ENCODE assay signal across 8 mouse cellular contexts in genomic region chr11:87710262-87710615, GRCm38 (mm10). TPM values are rescaled to one million over a fixed set of nuclear protein-coding genes. Genes with fewer than 3 reads are reported as not detected.
DNase-seq lines count a peak whose midpoint lies in the region; ATAC-seq and TF ChIP-seq lines count a peak whose summit lies in the region.

No protein-coding gene starts in this region.

- 47% methylated on average over 7 of the region's 7 CpGs for WGBS in heart, postnatal 0 days
- 41% methylated on average over 7 of the region's 7 CpGs for WGBS in embryonic facial prominence, embryonic 14.5 days
- 23% methylated on average over 7 of the region's 7 CpGs for WGBS in intestine, postnatal 0 days
- WGBS in neural tube, embryonic 12.5 days: 54% methylated on average over 7 of the region's 7 CpGs

- H3K27ac ChIP-seq in heart, postnatal 0 days (ENCODE audit: low read depth): no peak overlapping the region
- H3K27ac ChIP-seq in embryonic facial prominence, embryonic 14.5 days (replicated peaks; ENCODE audit: low read depth, low read length): peak overlapping the region; percentile 54; the same call in 1 of the 2 replicates
- peak overlapping the region; percentile 83 for H3K27ac ChIP-seq in intestine, postnatal 0 days (ENCODE audit: low read depth, low read length)
- no peak overlapping the region for H3K27ac ChIP-seq in neural tube, embryonic 12.5 days

- peaks cover 13% of the 10 kb centered on the region; the same call in 1 of the 2 replicates for H3K27me3 ChIP-seq in heart, postnatal 0 days (ENCODE audit: control insufficient read depth, insufficient read depth, low read length)
- H3K27me3 ChIP-seq in embryonic facial prominence, embryonic 14.5 days (replicated peaks; ENCODE audit: control insufficient read depth, insufficient read depth, low read length): no peaks in the 10 kb centered on the region
- no peaks in the 10 kb centered on the region for H3K27me3 ChIP-seq in intestine, postnatal 0 days (replicated peaks; ENCODE audit: control insufficient read depth, insufficient read depth, low read length)
- H3K27me3 ChIP-seq in neural tube, embryonic 12.5 days (replicated peaks): 0 out of 2 replicates have a peak, but pooled peaks cover 7% of the 10 kb centered on the region

- TF ChIP-seq EP300 in heart, postnatal 0 days (IDR thresholded peaks at IDR 0.05; ENCODE audit: low read depth): no peak

- no peak overlapping the region for H3K9ac ChIP-seq in heart, postnatal 0 days (replicated peaks; ENCODE audit: low read depth, low read length)
- H3K9ac ChIP-seq in embryonic facial prominence, embryonic 14.5 days (ENCODE audit: low read depth, low read length): no peak overlapping the region; the same call in 1 of the 2 replicates
- peak overlapping the region; percentile 34; the same call in 1 of the 2 replicates for H3K9ac ChIP-seq in intestine, postnatal 0 days (ENCODE audit: low read depth, low read length)
- 0 out of 2 replicates have a peak overlapping the region, but pooled peaks have one; percentile 5 for H3K9ac ChIP-seq in neural tube, embryonic 12.5 days

- peaks cover 6% of the 10 kb centered on the region; the same call in 1 of the 2 replicates for H3K4me1 ChIP-seq in heart, postnatal 0 days (ENCODE audit: control insufficient read depth, insufficient read depth)
- H3K4me1 ChIP-seq in embryonic facial prominence, embryonic 14.5 days (ENCODE audit: control insufficient read depth, insufficient read depth, low read length): peaks cover 7% of the 10 kb centered on the region; the same call in 1 of the 2 replicates
- H3K4me1 ChIP-seq in intestine, postnatal 0 days (replicated peaks; ENCODE audit: control insufficient read depth, insufficient read depth, low read length): 0 out of 2 replicates have a peak, but pooled peaks cover 8% of the 10 kb centered on the region
- peaks cover 10% of the 10 kb centered on the region for H3K4me1 ChIP-seq in neural tube, embryonic 12.5 days

- ATAC-seq in heart, postnatal 0 days (ENCODE audit: insufficient read depth, low read depth): no peak
- no peak for ATAC-seq in embryonic facial prominence, embryonic 14.5 days (ENCODE audit: low read depth)
- ATAC-seq in intestine, postnatal 0 days: no peak
- ATAC-seq in neural tube, embryonic 12.5 days (ENCODE audit: low FRiP score, low read depth): no peak
- ATAC-seq in inflammation-experienced regulatory T-cells, adult 6 months: no peak

- TF ChIP-seq CTCF in heart, postnatal 0 days (IDR thresholded peaks at IDR 0.05; ENCODE audit: low read depth): no peak
- no peak for TF ChIP-seq CTCF in intestine, postnatal 0 days (IDR thresholded peaks at IDR 0.05; ENCODE audit: low read depth)

- H3K4me3 ChIP-seq in heart, postnatal 0 days (ENCODE audit: low read depth, low read length): peak overlapping the region; percentile 19
- peak overlapping the region; percentile 16 for H3K4me3 ChIP-seq in embryonic facial prominence, embryonic 14.5 days (ENCODE audit: low read depth, low read length)
- peak overlapping the region; percentile 17; the same call in 1 of the 2 replicates for H3K4me3 ChIP-seq in intestine, postnatal 0 days (ENCODE audit: low read depth, low read length)
- H3K4me3 ChIP-seq in neural tube, embryonic 12.5 days: no peak overlapping the region

- H3K36me3 ChIP-seq in heart, postnatal 0 days (replicated peaks; ENCODE audit: control insufficient read depth, insufficient read depth, low read length): no peaks in the 10 kb centered on the region
- no peaks in the 10 kb centered on the region for H3K36me3 ChIP-seq in embryonic facial prominence, embryonic 14.5 days (ENCODE audit: control insufficient read depth, insufficient read depth, low read length)
- no peaks in the 10 kb centered on the region for H3K36me3 ChIP-seq in intestine, postnatal 0 days (ENCODE audit: control insufficient read depth, insufficient read depth)
- no peaks in the 10 kb centered on the region for H3K36me3 ChIP-seq in neural tube, embryonic 12.5 days

- no peak for DNase-seq in heart, postnatal 0 days (ENCODE audit: low spot score)
- DNase-seq in heart, adult 9 months (ENCODE audit: low spot score in 2 of 2): no peak
- no peak for DNase-seq in embryonic facial prominence, embryonic 14.5 days (ENCODE audit: low spot score)
- DNase-seq in urinary bladder, postnatal 4 days (ENCODE audit: low spot score in 2 of 2): no peak
- no peak for DNase-seq in thymus, adult 18-20 months

- H3K4me2 ChIP-seq in heart, postnatal 0 days (ENCODE audit: low read depth, low read length): peak overlapping the region; percentile 53
- H3K4me2 ChIP-seq in embryonic facial prominence, embryonic 14.5 days (ENCODE audit: low read depth, low read length): peak overlapping the region; percentile 45
- peak overlapping the region; percentile 63 for H3K4me2 ChIP-seq in intestine, postnatal 0 days (replicated peaks; ENCODE audit: low read depth)
- H3K4me2 ChIP-seq in neural tube, embryonic 12.5 days (replicated peaks): peak overlapping the region; percentile 58

- H3K9me3 ChIP-seq in heart, postnatal 0 days (replicated peaks; ENCODE audit: control insufficient read depth, low read length): no peaks in the 10 kb centered on the region
- no peaks in the 10 kb centered on the region for H3K9me3 ChIP-seq in embryonic facial prominence, embryonic 14.5 days (ENCODE audit: control insufficient read depth, low read length)
- no peaks in the 10 kb centered on the region for H3K9me3 ChIP-seq in intestine, postnatal 0 days (ENCODE audit: control insufficient read depth)
- no peaks in the 10 kb centered on the region for H3K9me3 ChIP-seq in neural tube, embryonic 12.5 days

RNA-seq across cellular contexts. Expression of gene Supt4a, which starts 27.1 kb away (rescaled TPM):
- total RNA-seq in heart, postnatal 0 days (2014; rRNA removed; ENCODE audit: low replicate concordance): 50.3 and 73.7 TPM in 2 replicates
- polyA plus RNA-seq in heart, postnatal 0 days (2015; fragmentation: Nextera tagmentation; extraction: Ambion mirVana): 101 and 104 TPM in 2 replicates
- polyA plus RNA-seq in embryonic facial prominence, embryonic 14.5 days (2014; fragmentation: Nextera tagmentation; extraction: Ambion mirVana): 146 and 153 TPM in 2 replicates
- 79.7 and 87.5 TPM in 2 replicates for polyA plus RNA-seq in intestine, postnatal 0 days (2015; fragmentation: Nextera tagmentation; extraction: Ambion mirVana)
- polyA plus RNA-seq in neural tube, embryonic 12.5 days (2016; fragmentation: Nextera tagmentation; extraction: Ambion mirVana): 149 TPM in 2 replicates
- polyA plus RNA-seq in inflammation-experienced regulatory T-cells, adult 6 months (2017; shearing (Covaris generic)): 100 to 1,000 TPM; 357 to 377 (median 371) TPM

RNA-seq across cellular contexts. Expression of gene Rnf43, which starts 47.7 kb away (rescaled TPM):
- total RNA-seq in heart, postnatal 0 days (2014; rRNA removed; ENCODE audit: low replicate concordance): 0.19 and 0.73 TPM in 2 replicates
- polyA plus RNA-seq in heart, postnatal 0 days (2015; fragmentation: Nextera tagmentation; extraction: Ambion mirVana): 0.25 and 0.48 TPM in 2 replicates
- 5.3 and 6.2 TPM in 2 replicates for polyA plus RNA-seq in embryonic facial prominence, embryonic 14.5 days (2014; fragmentation: Nextera tagmentation; extraction: Ambion mirVana)
- polyA plus RNA-seq in intestine, postnatal 0 days (2015; fragmentation: Nextera tagmentation; extraction: Ambion mirVana): 9.5 and 10.7 TPM in 2 replicates
- polyA plus RNA-seq in neural tube, embryonic 12.5 days (2016; fragmentation: Nextera tagmentation; extraction: Ambion mirVana): 0.57 and 1.1 TPM in 2 replicates
- polyA plus RNA-seq in inflammation-experienced regulatory T-cells, adult 6 months (2017; shearing (Covaris generic)): 10 to 100 TPM; 35.2 to 53.0 (median 47.2) TPM

RNA-seq across cellular contexts. Expression of gene Tspoap1, which starts 50.1 kb away (rescaled TPM):
- total RNA-seq in heart, postnatal 0 days (2014; rRNA removed; ENCODE audit: low replicate concordance): 1.6 TPM in 1 of 2 replicates, not detected in the other
- 0.12 TPM in 1 of 2 replicates, not detected in the other for polyA plus RNA-seq in heart, postnatal 0 days (2015; fragmentation: Nextera tagmentation; extraction: Ambion mirVana)
- 1.9 and 2.2 TPM in 2 replicates for polyA plus RNA-seq in embryonic facial prominence, embryonic 14.5 days (2014; fragmentation: Nextera tagmentation; extraction: Ambion mirVana)
- polyA plus RNA-seq in intestine, postnatal 0 days (2015; fragmentation: Nextera tagmentation; extraction: Ambion mirVana): 0.33 and 0.61 TPM in 2 replicates
- 23.6 and 26.1 TPM in 2 replicates for polyA plus RNA-seq in neural tube, embryonic 12.5 days (2016; fragmentation: Nextera tagmentation; extraction: Ambion mirVana)
- polyA plus RNA-seq in inflammation-experienced regulatory T-cells, adult 6 months (2017; shearing (Covaris generic)): 1 to 10 TPM; 1.7 to 3.8 (median 3.4) TPM

Comparison
In these comparisons a context has a peak if more than half of its experiments do, and no peak if none do; other contexts are left out.
1. H3K27ac ChIP-seq: peak in embryonic facial prominence, embryonic 14.5 days (single experiment) and intestine, postnatal 0 days (single experiment); none in heart, postnatal 0 days (single experiment) and neural tube, embryonic 12.5 days (single experiment).
2. H3K9ac ChIP-seq: peak in intestine, postnatal 0 days (single experiment) and neural tube, embryonic 12.5 days (single experiment); none in heart, postnatal 0 days (single experiment) and embryonic facial prominence, embryonic 14.5 days (single experiment).
3. Peak in every context shown above with its lines, with median percentiles within 50 percentile points of each other: H3K4me2 ChIP-seq.